Mouse (Mus musculus): ENCODE measurements at regions not wholly inside any gene's neighbourhood (a gene's known extent, or its start where the extent isn't known, plus 50 kb on each side); places are given as distances from the start of the nearest gene placed in this dataset.

DNA sequence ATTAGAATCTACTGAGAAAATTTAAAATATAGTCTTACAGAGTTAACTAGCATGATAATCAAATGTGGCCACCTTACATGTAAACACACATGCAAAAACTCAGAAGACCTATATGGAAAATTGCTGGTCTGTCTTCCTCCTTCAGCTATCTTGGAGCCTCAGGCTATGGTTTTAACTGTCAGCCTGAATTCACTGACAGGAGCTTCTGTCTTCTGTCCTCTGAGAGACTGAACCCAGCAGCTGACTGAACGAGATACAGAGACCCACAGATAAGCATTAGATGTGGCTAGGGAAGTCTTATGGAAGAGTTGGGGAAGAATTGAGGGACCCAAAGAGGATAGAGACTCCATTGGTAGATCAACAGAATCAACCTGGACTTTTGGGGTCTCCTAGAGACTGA lies 360.0 kb upstream of the Meox2 start:
- DNase-seq (ENCODE audit: low read depth, low spot score): no peak

- peak; percentile 27 for DNase-seq (ENCODE audit: low read depth, low spot score)
Measured at GRCm38 (mm10) chr12:36765315-36766058, 342.9 kb upstream of the Meox2 start.

- no peak for DNase-seq (ENCODE audit: low read depth, low spot score)
Measured at GRCm38 (mm10) chr12:36766167-36766566, 342.2 kb upstream of the Meox2 start.

- DNase-seq (ENCODE audit: low read depth, low spot score): no peak
Measured at GRCm38 (mm10) chr12:36780761-36781160, 327.6 kb upstream of the Meox2 start.

DNA sequence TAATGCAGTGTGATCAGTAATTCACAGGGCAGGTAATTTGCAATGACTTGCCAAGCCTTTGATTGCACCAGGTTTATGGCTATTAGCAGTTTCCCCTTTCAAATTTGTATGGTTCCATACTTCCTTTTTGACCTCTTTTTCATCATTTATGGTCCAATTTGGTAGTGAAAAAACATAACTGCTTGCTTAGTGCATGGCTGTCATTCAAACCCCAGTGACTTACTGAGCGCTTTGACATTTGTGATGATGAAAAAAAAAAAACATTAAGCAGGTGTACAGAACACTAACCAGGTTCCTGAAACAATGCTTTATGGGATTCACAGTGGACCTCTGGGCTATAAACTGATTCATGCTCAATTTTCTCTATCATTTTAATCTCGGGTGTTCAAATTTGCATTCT lies 317.5 kb upstream of the Meox2 start:
- no peak for DNase-seq (ENCODE audit: low read depth, low spot score)

DNA sequence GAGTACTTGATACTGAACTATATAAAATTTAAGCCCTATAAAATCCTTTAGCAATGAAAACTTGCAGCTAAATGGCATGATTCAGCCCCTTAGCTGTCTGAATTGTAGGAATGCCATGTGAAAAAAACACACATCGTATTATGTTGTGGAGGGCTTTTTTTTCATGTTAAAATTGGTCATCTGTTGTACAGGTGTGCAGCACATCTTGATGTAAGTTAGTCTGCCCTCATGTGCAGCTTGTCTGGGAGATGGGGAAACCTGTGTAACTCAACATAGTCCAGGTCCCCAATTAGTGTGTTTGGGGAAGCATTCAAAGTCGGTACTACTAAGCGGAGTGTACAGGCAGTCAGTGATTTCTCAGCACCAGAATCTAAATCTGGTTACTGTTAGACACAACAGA lies 316.9 kb upstream of the Meox2 start:
- no peak for DNase-seq (ENCODE audit: low read depth, low spot score)

- DNase-seq (ENCODE audit: low read depth, low spot score): no peak
Measured at GRCm38 (mm10) chr12:36792205-36792604, 316.1 kb upstream of the Meox2 start.

DNA sequence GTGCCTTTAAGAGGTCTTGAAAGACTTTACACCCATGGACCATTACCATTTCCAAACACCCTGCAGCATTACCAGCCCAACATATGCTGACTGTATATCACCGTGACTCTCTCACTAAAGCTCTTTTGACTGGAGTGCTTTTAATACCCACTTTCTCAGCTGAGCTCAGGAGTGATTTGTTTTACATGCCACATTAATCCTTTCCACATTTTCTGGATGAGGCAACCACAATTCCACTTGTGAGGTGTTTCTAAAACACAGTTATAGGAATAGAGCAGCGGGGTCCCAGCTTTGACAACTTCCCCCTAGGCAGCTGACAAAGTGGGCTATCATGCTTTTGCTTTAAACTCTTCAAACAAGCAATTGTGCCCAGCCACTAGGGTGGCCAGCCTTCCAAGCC lies 314.5 kb upstream of the Meox2 start:
- DNase-seq (ENCODE audit: low read depth, low spot score): no peak

GRCm38 (mm10) chr12:36796201-36796600 lies 312.1 kb upstream of the Meox2 start:
- DNase-seq (ENCODE audit: low read depth, low spot score): no peak

DNA sequence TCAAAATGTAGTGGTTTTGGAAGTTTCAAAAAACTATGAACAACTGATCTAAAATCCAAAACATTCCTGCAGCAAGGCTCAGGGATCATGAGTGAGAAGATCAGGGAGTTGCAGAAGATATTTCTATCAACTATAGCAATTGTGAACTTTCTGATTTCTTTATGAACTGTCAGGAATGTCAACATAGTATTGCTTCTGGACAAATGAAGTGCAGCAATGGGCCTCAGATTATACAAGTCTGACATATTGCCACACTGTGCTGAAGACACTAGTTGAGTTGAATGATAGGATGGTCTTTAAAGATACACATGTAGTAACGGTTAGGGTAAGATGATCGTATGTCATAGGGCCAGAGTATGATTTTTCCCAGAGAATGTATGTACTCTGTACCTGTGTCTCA lies 290.4 kb upstream of the Meox2 start:
- no peak for DNase-seq (ENCODE audit: low read depth, low spot score)

DNA sequence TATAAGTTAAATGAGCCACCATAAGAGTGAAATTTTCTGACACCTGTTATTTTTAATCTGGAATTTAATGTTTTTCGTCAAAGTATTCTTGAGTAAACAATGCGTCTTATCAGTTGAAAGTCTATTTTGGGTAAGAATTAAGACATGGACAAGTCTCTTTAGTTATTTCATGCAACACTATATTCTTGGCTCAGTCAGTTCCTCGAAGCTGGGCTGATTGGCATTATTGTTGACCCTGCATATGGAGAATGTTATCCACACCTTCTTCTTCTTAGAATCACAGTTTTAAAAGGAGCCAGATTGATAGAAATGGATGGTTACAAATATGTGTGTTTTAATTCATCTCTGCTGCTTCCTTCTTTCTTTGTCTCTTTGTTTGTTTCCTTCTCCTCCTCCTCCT lies 289.5 kb upstream of the Meox2 start:
- DNase-seq (ENCODE audit: low read depth, low spot score): no peak

DNA sequence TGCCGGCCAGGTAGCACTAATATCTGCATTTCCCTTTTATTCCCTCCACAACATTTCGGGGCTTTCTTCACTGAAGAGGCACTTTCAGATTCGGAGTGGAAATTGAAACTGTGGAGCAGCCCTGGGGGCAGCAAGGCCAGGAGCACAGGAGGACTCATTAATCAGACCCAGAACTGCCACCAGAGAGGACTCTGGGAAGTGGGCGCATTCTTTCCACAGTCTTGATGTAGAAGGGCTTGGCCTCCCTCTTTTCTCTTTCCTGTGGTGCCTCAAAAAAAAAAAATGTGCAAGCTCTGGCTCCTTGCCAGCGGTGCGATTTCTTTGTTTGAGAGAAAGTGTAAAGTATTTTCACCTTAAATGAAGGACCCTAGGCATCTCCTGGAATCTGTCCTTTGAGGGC lies 281.6 kb upstream of the Meox2 start:
- no peak for DNase-seq (ENCODE audit: low read depth, low spot score)

DNA sequence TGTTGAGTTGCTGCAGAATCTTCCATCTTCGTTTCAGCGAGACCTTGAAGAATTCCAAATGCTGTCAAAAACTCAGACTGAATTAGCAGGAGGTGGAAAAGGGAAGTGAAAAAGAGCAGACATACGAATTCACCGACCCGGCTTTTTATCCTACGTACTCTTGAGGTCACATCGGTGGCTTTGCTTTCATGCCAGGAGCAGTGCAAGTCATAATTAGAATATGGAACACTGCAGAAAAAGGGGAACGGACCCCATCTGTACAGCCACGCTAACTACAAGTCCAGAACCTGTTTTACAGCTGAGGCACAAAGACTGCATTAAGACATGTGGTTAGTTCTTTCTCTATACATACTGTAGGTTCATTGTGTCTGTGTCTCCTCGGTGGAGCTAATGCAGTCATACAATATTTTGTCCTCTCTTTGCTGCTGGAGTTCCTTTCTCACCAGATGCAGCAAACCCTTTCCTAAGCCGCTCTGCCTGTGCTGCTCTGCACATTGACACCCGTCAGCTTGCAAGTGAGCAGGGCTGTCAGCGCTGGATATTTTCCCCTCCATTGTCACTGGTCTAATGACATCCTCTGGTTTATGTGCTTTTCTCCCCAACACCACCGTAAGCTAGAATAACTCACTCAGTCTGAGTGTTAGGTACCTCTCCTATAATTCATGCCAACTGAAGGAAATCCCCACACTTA lies 276.9 kb upstream of the Meox2 start:
- DNase-seq (ENCODE audit: low read depth, low spot score): no peak

DNA sequence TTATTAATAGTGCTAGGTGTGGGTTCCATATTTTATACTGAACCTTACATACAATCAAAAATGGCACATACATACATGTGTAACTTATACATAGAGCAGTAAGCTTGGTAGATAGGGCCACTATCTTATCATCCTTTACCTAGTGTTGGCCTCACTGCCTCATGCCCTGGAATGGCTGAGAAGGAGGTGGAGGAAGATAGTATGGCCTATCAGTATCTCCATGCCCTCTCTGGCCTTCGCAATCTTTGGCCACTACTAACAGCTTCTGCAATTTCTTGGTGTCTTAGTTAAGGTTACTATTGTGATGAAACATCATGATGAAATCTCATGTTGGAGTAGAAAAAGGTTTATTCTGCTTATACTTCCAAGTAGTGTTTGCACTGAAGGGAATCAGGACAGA lies 265.4 kb upstream of the Meox2 start:
- DNase-seq (ENCODE audit: low read depth, low spot score): no peak

DNA sequence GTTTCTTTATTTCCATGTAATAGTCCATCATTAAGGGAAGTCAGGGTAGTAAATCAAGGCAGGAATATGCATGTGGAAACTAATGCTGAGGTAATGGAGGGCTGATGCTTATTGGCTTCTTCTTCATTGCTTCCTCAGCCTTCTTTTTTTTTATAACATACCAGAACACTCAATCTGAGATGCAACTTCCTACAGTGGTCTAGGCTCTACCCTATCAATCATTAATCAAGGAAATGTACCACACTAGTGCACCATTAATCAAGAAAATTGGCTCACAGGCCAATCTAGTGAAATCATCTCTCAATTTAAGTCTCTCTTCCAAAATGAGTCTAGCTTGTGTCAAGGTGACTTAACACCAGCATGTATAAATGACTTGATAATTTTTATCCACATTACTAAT lies 263.2 kb upstream of the Meox2 start:
- no peak for DNase-seq (ENCODE audit: low read depth, low spot score)

DNA sequence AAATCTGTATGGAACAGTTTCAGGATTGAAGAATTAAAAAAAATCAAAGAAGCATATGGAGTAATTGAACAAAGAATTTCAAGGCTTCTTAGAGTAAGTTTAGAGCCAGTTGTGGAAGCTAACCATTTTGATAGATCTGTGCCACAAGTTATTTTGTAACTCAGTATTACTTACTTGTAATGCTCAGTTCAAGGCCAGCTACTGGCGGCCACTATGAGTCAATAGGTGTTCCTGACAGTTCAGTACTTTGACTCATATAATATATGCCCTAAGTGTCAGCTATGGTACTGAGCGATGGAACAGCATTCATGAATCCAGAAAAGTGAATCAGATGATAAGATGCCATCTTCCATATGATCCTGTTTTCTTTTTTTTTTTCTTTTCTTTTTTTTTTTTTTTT lies 259.3 kb upstream of the Meox2 start:
- DNase-seq (ENCODE audit: low read depth, low spot score): no peak

- DNase-seq (ENCODE audit: low read depth, low spot score): no peak
Measured at GRCm38 (mm10) chr12:36863113-36863512, 245.2 kb upstream of the Meox2 start.

DNA sequence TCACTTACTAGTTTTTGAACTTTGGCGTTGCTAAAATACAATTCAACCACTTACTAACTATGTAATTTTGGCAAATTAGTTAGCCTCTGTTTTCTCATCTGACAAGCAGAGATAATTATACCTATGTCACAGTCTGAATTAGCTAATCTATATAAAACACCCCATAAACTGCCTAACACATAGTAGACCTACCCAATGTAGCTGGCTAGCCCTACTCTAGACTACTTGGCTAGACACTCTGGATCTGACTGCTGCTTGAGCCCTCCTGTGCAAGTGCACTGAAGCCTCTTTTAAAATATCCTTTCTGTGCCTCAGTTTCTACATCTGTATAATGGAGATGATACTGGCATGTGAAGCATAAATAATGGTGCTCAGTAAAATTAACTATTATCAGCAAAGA lies 227.6 kb upstream of the Meox2 start:
- no peak for DNase-seq (ENCODE audit: low read depth, low spot score)

- peak; percentile 19 for DNase-seq (ENCODE audit: low read depth, low spot score)
Measured at GRCm38 (mm10) chr12:36913364-36913763, 195.0 kb upstream of the Meox2 start.

DNA sequence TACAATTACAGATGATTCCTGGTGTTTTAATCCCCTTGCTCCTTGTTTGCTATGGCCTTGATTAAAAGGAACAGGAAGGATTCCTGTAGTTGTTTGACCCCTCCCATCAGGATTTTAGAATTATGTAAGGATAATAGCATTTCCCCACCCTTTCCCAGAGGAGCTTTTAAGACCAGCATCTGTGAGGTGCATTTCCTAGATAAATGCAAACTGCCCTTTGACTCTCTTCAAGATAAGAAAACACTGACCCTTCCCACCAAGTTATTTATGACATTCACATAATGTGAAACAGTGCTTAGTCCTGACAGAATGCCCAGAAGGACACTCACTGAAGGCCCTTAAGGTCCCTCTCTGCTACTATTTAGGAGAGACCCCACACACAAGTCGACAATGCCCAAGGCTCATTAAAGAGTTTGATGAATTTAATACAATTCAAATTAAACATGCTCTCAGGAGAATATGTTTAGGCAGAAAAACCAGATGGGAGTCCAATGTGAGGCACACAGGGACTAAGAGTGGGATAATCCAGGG lies 190.7 kb upstream of the Meox2 start:
- DNase-seq (ENCODE audit: low read depth, low spot score): no peak

- DNase-seq (ENCODE audit: low read depth, low spot score): no peak
Measured at GRCm38 (mm10) chr12:36918294-36918876, 190.0 kb upstream of the Meox2 start.

- no peak for DNase-seq (ENCODE audit: low read depth, low spot score)
Measured at GRCm38 (mm10) chr12:36923558-36923957, 184.8 kb upstream of the Meox2 start.

- DNase-seq (ENCODE audit: low read depth, low spot score): no peak
Measured at GRCm38 (mm10) chr12:36926225-36926624, 182.1 kb upstream of the Meox2 start.

Measured in telencephalon, adult 2 months (tissue).